Mouse (Mus musculus): ENCODE data around the gene Odc1.

Gene Odc1

GRCm38 (mm10) chr12:17586011-17586410, 41.4 kb downstream of the Odc1 start:
- DNase-seq (ENCODE audit: low spot score in 2 of 2) = no peak

DNA sequence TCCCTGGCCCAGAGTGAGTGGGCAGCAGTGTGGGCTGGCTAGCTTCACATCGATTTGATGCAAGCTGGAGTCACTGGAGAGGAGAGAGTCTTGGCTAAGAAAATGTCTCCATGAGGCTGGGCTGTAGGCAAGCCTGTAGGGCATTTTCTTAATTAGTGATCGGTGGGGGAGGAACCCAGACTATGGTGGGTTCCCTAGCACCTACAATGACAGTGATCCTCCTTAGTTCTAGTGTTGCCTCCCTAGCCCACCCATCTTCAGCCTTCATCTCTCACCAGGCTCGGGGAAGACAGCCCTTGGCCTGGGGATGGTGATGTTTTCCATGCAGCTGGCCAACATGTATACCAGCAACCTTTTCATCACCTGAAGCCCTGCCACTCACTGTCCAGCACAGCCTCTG, 43.8 kb downstream of the Odc1 start:
- DNase-seq (ENCODE audit: low spot score in 2 of 2) = peak in 1 of 2 experiments; percentile 22

DNA sequence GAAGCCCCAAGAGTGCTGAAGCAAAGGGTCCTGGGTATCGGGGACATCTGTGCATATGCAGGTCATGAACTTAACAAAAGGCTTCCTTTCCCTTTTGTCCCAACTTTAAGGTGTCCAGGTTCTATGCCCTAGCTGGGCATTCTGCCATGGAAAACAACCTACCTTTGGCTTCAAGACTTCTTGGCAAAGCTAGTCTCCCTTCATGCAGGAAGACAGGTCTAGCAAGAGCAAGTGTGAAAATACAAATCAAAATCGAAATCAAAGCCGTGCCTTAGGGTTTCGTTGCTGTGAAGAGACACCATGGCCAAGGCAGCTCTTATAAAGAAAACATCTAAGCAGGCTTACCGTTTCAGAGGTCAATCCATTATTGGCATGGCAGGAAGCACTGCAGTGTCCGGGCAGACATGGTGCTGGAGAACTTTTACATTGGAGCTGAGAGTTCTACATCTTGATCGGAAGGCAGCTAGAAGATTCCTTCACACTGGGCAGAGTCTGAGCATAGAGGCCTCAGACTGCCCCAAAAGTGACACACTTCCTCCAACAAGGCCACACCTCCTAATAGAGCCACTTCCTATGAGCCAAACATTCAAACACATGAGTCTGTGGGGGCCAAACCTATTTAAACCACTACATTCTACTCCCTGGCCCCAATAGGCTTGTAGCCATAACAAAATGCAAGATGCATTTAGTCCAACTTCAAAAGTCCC, 44.5 kb downstream of the Odc1 start:
- no peak for DNase-seq (ENCODE audit: low spot score in 2 of 2)

- DNase-seq (ENCODE audit: low spot score in 2 of 2) = no peak
Measured at GRCm38 (mm10) chr12:17591249-17591648, 46.7 kb downstream of the Odc1 start.

- no peak for DNase-seq (ENCODE audit: low spot score in 2 of 2)
Measured at GRCm38 (mm10) chr12:17593956-17594355, 49.4 kb downstream of the Odc1 start.

DNA sequence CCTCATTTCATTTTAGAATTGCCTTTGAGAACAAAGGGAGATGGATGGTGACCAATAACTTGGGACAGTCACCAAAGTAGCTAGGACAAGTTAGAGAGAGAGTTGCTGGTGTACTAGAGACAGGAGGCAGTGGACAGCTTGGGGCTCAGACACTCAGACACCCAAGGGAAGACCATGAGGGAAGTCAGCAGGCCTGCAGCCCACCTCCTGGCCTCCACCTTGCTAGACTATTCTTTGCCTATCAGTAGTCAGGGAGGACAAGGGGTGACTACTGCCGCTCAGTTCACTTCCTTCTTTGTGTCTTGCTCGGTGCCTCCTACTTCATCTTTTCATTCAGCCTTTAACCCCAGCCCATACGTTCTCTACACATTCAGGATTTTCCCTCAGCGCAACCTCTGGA, 50.1 kb downstream of the Odc1 start:
- DNase-seq (ENCODE audit: low spot score in 2 of 2) = no peak

DNA sequence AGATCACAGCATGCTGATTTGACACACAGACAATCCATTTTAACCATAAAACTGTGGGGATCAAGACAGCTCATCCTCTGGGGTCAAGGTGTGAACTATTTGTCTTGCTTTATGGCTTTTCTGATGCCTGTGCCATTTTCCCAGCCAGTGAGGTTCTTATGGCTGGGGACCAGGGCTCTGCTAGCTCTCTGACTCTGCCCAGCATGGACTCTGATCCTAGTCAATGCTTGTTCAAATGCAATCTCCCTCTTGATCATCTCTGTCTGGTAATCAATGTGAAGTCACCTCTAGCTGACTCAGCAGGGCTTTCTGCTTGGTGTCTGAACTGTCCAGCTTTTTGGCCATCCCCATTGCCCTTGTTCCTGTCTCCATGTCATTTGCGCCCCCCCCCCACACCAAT, 50.6 kb downstream of the Odc1 start:
- no peak for DNase-seq (ENCODE audit: low spot score in 2 of 2)
